Mouse (Mus musculus) T-helper 2 cell (primary cell): Measurements from ENCODE around the gene Ptbp3.

Experiments used
- in situ Hi-C: fragments of 300-600 bp; cut with MboI, MseI; formaldehyde crosslinking; loops from one replicate; pipeline ENCODE4 v1.15.1; 2025; ENCODE audit warnings: high pct_unique_total_duplicates

The Ptbp3 gene

GRCm38 (mm10) chr4:59439041-59439440, 110.1 kb downstream of the Ptbp3 start:
- in situ Hi-C loops, result no loop called here

- in situ Hi-C loops, result no loop called here
Observed at GRCm38 (mm10) chr4:59437990-59438854, 110.9 kb downstream of the Ptbp3 start, which contains the start of gene Susd1. Gene Susd1 (minus strand): TSS chr4:59438633.

- in situ Hi-C loops, result no loop called here
Observed at GRCm38 (mm10) chr4:59435951-59436350, 113.2 kb downstream of the Ptbp3 start.

GRCm38 (mm10) chr4:59434039-59434438, 115.1 kb downstream of the Ptbp3 start:
- in situ Hi-C loops, result no loop called here

- in situ Hi-C loops, result no loop called here
Observed at GRCm38 (mm10) chr4:59429128-59429527, 120.0 kb downstream of the Ptbp3 start.

- in situ Hi-C loops, result no loop called here
Observed at GRCm38 (mm10) chr4:59426429-59426828, 122.7 kb downstream of the Ptbp3 start.

GRCm38 (mm10) chr4:59422808-59423207, 126.4 kb downstream of the Ptbp3 start:
- in situ Hi-C loops, result no loop called here

- in situ Hi-C loops, result no loop called here
Observed at GRCm38 (mm10) chr4:59422025-59422783, 127.0 kb downstream of the Ptbp3 start.
